Mouse (Mus musculus): ENCODE measurements around the gene Ppp1r13b. TPM values are rescaled to one million over a fixed set of nuclear protein-coding genes. Genes with fewer than 3 reads are reported as not detected.

Ppp1r13b gene
- total and polyA plus RNA-seq, 3 experiments: 1.5 to 8.7 TPM; not detected in 1

GRCm38 (mm10) chr12:111817991-111818390, 89.9 kb downstream of the Ppp1r13b start:
- Histone ChIP-seq H3K9ac (ENCODE audit: control insufficient read depth, low read depth, low read length, poor library complexity, severe bottlenecking) (no peak overlapping the region), H3K27me3 (ENCODE audit: control insufficient read depth in 1 of 2, insufficient read depth in 2 of 2, low read length in 2 of 2) (no peaks in the 10 kb centered on the region), H3K27ac (ENCODE audit: control insufficient read depth, low read depth, low read length) (peak overlapping the region; percentile 5; the same call in 1 of the 2 replicates), H3K36me3 (ENCODE audit: control insufficient read depth in 1 of 2, insufficient read depth in 2 of 2, low read length in 2 of 2) (peaks cover 0 to 15% of the 10 kb centered on the region in 2 experiments; a peak in 2 of 4 replicates), H3K9me3 (replicated peaks; ENCODE audit: insufficient read depth, low read length) (no peaks in the 10 kb centered on the region), H3K4me1 (ENCODE audit: control insufficient read depth in 1 of 2, insufficient read depth in 2 of 2, low read length in 2 of 2) (peaks cover 7 to 26% of the 10 kb centered on the region in 2 experiments), H3K4me3 (ENCODE audit: control insufficient read depth in 1 of 2, insufficient read depth in 1 of 2, low read depth in 2 of 2, low read length in 2 of 2) (no peak overlapping the region), H3K79me2 (ENCODE audit: control insufficient read depth, insufficient read depth, low read length, poor library complexity) (peaks cover 12% of the 10 kb centered on the region)
- DNase-seq (ENCODE audit: low read depth, low spot score): no peak
- no peak for TF ChIP-seq ETS1 (IDR thresholded peaks at IDR 0.05; ENCODE audit: low read depth, low read length)
- TF ChIP-seq ZMIZ1 (IDR thresholded peaks at IDR 0.05; ENCODE audit: low read depth, low read length): no peak
- TF ChIP-seq MAFK (IDR thresholded peaks at IDR 0.05; ENCODE audit: borderline replicate concordance, low read depth, low read length): no peak
- no peak for TF ChIP-seq ZC3H11A (IDR thresholded peaks at IDR 0.05; ENCODE audit: low read depth, low read length)
- no peak for TF ChIP-seq TBP (IDR thresholded peaks at IDR 0.05; ENCODE audit: low read depth, low read length)
- no peak for TF ChIP-seq MYB (IDR thresholded peaks at IDR 0.05; ENCODE audit: low read depth, low read length)
- TF ChIP-seq CTCF (IDR thresholded peaks at IDR 0.05 in 2 of 3, conservative IDR thresholded peaks at IDR 0.05 in 1 of 3; ENCODE audit: control insufficient read depth in 1 of 3, insufficient read depth in 1 of 3, low read depth in 2 of 3, low read length in 3 of 3, poor library complexity in 1 of 3, severe bottlenecking in 1 of 3): no peak
- TF ChIP-seq USF2 (IDR thresholded peaks at IDR 0.05; ENCODE audit: borderline replicate concordance in 1 of 2, insufficient read depth in 1 of 2, low read depth in 1 of 2, low read length in 2 of 2): no peak
- no peak for TF ChIP-seq TAL1 (IDR thresholded peaks at IDR 0.05; ENCODE audit: low read length)
- no peak for TF ChIP-seq E2F4 (IDR thresholded peaks at IDR 0.05; ENCODE audit: borderline replicate concordance, low read depth, low read length)
- no peak for TF ChIP-seq GATA1 (IDR thresholded peaks at IDR 0.05; ENCODE audit: low read depth, low read length)
- no peak for TF ChIP-seq SMC3 (IDR thresholded peaks at IDR 0.05; ENCODE audit: low read depth, low read length)
- no peak for TF ChIP-seq JUND (IDR thresholded peaks at IDR 0.05; ENCODE audit: low read depth, low read length)
- TF ChIP-seq RCOR1 (IDR thresholded peaks at IDR 0.05; ENCODE audit: low read depth, low read length): no peak
- no peak for TF ChIP-seq NELFE (IDR thresholded peaks at IDR 0.05; ENCODE audit: low read depth, low read length)
- no peak for TF ChIP-seq KAT2A (conservative IDR thresholded peaks at IDR 0.05; ENCODE audit: low read depth, low read length)

GRCm38 (mm10) chr12:111816967-111817366, 90.9 kb downstream of the Ppp1r13b start:
- Histone ChIP-seq H3K9me3 (replicated peaks; ENCODE audit: insufficient read depth, low read length) (no peaks in the 10 kb centered on the region), H3K4me3 (ENCODE audit: control insufficient read depth in 1 of 2, insufficient read depth in 1 of 2, low read depth in 2 of 2, low read length in 2 of 2) (peak overlapping the region; percentile 38 to 54), H3K27ac (ENCODE audit: control insufficient read depth, low read depth, low read length) (peak overlapping the region; percentile 66), H3K9ac (ENCODE audit: control insufficient read depth, low read depth, low read length, poor library complexity, severe bottlenecking) (peak overlapping the region; percentile 63), H3K4me1 (ENCODE audit: control insufficient read depth in 1 of 2, insufficient read depth in 2 of 2, low read length in 2 of 2) (peaks cover 7 to 31% of the 10 kb centered on the region in 2 experiments), H3K36me3 (ENCODE audit: control insufficient read depth in 1 of 2, insufficient read depth in 2 of 2, low read length in 2 of 2) (peaks cover 0 to 15% of the 10 kb centered on the region in 2 experiments; a peak in 2 of 4 replicates), H3K27me3 (ENCODE audit: control insufficient read depth in 1 of 2, insufficient read depth in 2 of 2, low read length in 2 of 2) (no peaks in the 10 kb centered on the region), H3K79me2 (ENCODE audit: control insufficient read depth, insufficient read depth, low read length, poor library complexity) (peaks cover 12% of the 10 kb centered on the region)
- TF ChIP-seq MYC (IDR thresholded peaks at IDR 0.05; ENCODE audit: low read depth, low read length): 0 out of 2 replicates have a peak, but pooled peaks have one; percentile 20
- TF ChIP-seq RCOR1 (IDR thresholded peaks at IDR 0.05; ENCODE audit: low read depth, low read length): no peak
- peak; percentile 47; the same call in 1 of the 2 replicates for TF ChIP-seq MXI1 (IDR thresholded peaks at IDR 0.05; ENCODE audit: low read depth, low read length)
- TF ChIP-seq SMC3 (IDR thresholded peaks at IDR 0.05; ENCODE audit: low read depth, low read length): peak; percentile 42
- no peak for TF ChIP-seq MEF2A (IDR thresholded peaks at IDR 0.05; ENCODE audit: extremely low read depth, insufficient replicate concordance, low read depth, low read length, poor library complexity, severe bottlenecking)
- TF ChIP-seq RAD21 (IDR thresholded peaks at IDR 0.05; ENCODE audit: low read depth, low read length): peak; percentile 22
- TF ChIP-seq TAL1 (IDR thresholded peaks at IDR 0.05; ENCODE audit: low read length): no peak
- TF ChIP-seq KAT2A (conservative IDR thresholded peaks at IDR 0.05; ENCODE audit: low read depth, low read length): no peak
- TF ChIP-seq CTCF (IDR thresholded peaks at IDR 0.05 in 2 of 3, conservative IDR thresholded peaks at IDR 0.05 in 1 of 3; ENCODE audit: control insufficient read depth in 1 of 3, insufficient read depth in 1 of 3, low read depth in 2 of 3, low read length in 3 of 3, poor library complexity in 1 of 3, severe bottlenecking in 1 of 3): peak in 2 of 3 experiments; percentile 39 to 47; a peak in 4 of 6 replicates
- TF ChIP-seq EP300 (IDR thresholded peaks at IDR 0.05; ENCODE audit: low read depth in 1 of 2, low read length in 2 of 2): no peak
- TF ChIP-seq ELF1 (IDR thresholded peaks at IDR 0.05; ENCODE audit: low read depth, low read length): no peak
- peak; percentile 70 for DNase-seq (ENCODE audit: low read depth, low spot score)

Measured in MEL (cell line).